Mouse (Mus musculus): ENCODE results near the gene Kif19a. TPM values are rescaled to one million over a fixed set of nuclear protein-coding genes. Genes with fewer than 3 reads are reported as not detected.

Kif19a gene
- polyA plus RNA-seq, 1 experiment from 2014 or later = 0.58 TPM

Other genes starting within 250 kb of the Kif19a start
- 920 and 985 TPM in 2 replicates for gene Rpl38, start 96.9 kb upstream of the Kif19a start, polyA plus RNA-seq (2015; fragmentation: Nextera tagmentation; extraction: Ambion mirVana)
- 15.5 and 17.9 TPM in 2 replicates for gene Ttyh2, start 90.0 kb upstream of the Kif19a start, polyA plus RNA-seq (2015; fragmentation: Nextera tagmentation; extraction: Ambion mirVana)
- 0.54 and 0.62 TPM in 2 replicates for gene Dnaic2, start 38.0 kb upstream of the Kif19a start, polyA plus RNA-seq (2015; fragmentation: Nextera tagmentation; extraction: Ambion mirVana)
- gene Btbd17, start 30.6 kb downstream of the Kif19a start, polyA plus RNA-seq (2015; fragmentation: Nextera tagmentation; extraction: Ambion mirVana) = 1.6 and 3.8 TPM in 2 replicates
- gene Gpr142, start 33.5 kb downstream of the Kif19a start, polyA plus RNA-seq (2015; fragmentation: Nextera tagmentation; extraction: Ambion mirVana) = 0.54 and 0.58 TPM in 2 replicates
- 26.7 and 27.4 TPM in 2 replicates for gene Gprc5c, start 85.8 kb downstream of the Kif19a start, polyA plus RNA-seq (2015; fragmentation: Nextera tagmentation; extraction: Ambion mirVana)
- gene Cd300a, start 124.7 kb downstream of the Kif19a start, polyA plus RNA-seq (2015; fragmentation: Nextera tagmentation; extraction: Ambion mirVana) = 1.9 and 2.2 TPM in 2 replicates
- 0.68 and 1.1 TPM in 2 replicates for gene Cd300lb, start 169.0 kb downstream of the Kif19a start, polyA plus RNA-seq (2015; fragmentation: Nextera tagmentation; extraction: Ambion mirVana)
- gene Cd300c, start 203.8 kb downstream of the Kif19a start, polyA plus RNA-seq (2015; fragmentation: Nextera tagmentation; extraction: Ambion mirVana) = not detected in 2 replicates
- gene Cd300ld, start 224.5 kb downstream of the Kif19a start, polyA plus RNA-seq (2015; fragmentation: Nextera tagmentation; extraction: Ambion mirVana) = 0.45 and 0.48 TPM in 2 replicates
- gene Cd300c2, start 236.5 kb downstream of the Kif19a start, polyA plus RNA-seq (2015; fragmentation: Nextera tagmentation; extraction: Ambion mirVana) = 3.3 and 3.6 TPM in 2 replicates

Data from stomach, embryonic 15.5 days (tissue).